Comparison of ENCODE assay signal across 9 mouse cellular contexts in genomic region chr19:24958531-24958930, GRCm38 (mm10). TPM values are rescaled to one million over a fixed set of nuclear protein-coding genes. Genes with fewer than 3 reads are reported as not detected.
DNase-seq lines count a peak whose midpoint lies in the region; ATAC-seq and TF ChIP-seq lines count a peak whose summit lies in the region.
"Had no signal": no experiment of that assay in that cellular context is flagged by ENCODE, and none has a peak within 500 bp of the region (broad histone marks: within the 10 kb centered on the region; RNA-seq: fewer than 3 reads in every experiment).

No protein-coding gene starts in this region.

- ATAC-seq in midbrain, postnatal 0 days (ENCODE audit: low FRiP score): no peak
- ATAC-seq in midbrain, embryonic 16.5 days: no peak

- H3K36me3 ChIP-seq in midbrain, postnatal 0 days (ENCODE audit: insufficient read depth, low read length): 0 out of 2 replicates have a peak, but pooled peaks cover 6% of the 10 kb centered on the region
- H3K36me3 ChIP-seq in midbrain, embryonic 16.5 days (ENCODE audit: control insufficient read depth, insufficient read depth, low read length): no peaks in the 10 kb centered on the region; the same call in 1 of the 2 replicates

- no peaks in the 10 kb centered on the region; the same call in 1 of the 2 replicates for H3K4me1 ChIP-seq in midbrain, postnatal 0 days (ENCODE audit: insufficient read depth, low read length)
- peaks cover 12% of the 10 kb centered on the region for H3K4me1 ChIP-seq in midbrain, embryonic 16.5 days (ENCODE audit: control insufficient read depth, insufficient read depth, low read length)

- H3K27ac ChIP-seq in midbrain, postnatal 0 days (ENCODE audit: low read depth, low read length): no peak overlapping the region
- H3K27ac ChIP-seq in midbrain, embryonic 16.5 days (ENCODE audit: low read length): no peak overlapping the region
- H3K27ac ChIP-seq: neural tube, embryonic 12.5 days had no signal

- no peak overlapping the region for H3K4me2 ChIP-seq in midbrain, postnatal 0 days (ENCODE audit: low read depth, low read length, poor library complexity, severe bottlenecking)
- no peak overlapping the region for H3K4me2 ChIP-seq in midbrain, embryonic 16.5 days (ENCODE audit: low read length)
- H3K4me2 ChIP-seq: neural tube, embryonic 12.5 days had no signal

- intact Hi-C loops in heart, postnatal 25 days (cut with DNase I): loop anchor here (2.0 to 10.0 kb wide), 2 partner anchors 146 to 382 kb away; no protein-coding TSS in a partner anchor

- WGBS in midbrain, postnatal 0 days: 37% methylated on average over 3 of the region's 3 CpGs
- 42% methylated on average over 3 of the region's 3 CpGs for WGBS in midbrain, embryonic 16.5 days

- H3K9me3 ChIP-seq in midbrain, postnatal 0 days (ENCODE audit: low read length): no peaks in the 10 kb centered on the region
- no peaks in the 10 kb centered on the region for H3K9me3 ChIP-seq in midbrain, embryonic 16.5 days (replicated peaks; ENCODE audit: control insufficient read depth, low read length, poor library complexity, severe bottlenecking)
- H3K9me3 ChIP-seq: neural tube, embryonic 12.5 days had no signal

- no peak overlapping the region for H3K4me3 ChIP-seq in midbrain, postnatal 0 days (ENCODE audit: low read depth, low read length)
- H3K4me3 ChIP-seq in midbrain, embryonic 16.5 days (ENCODE audit: low read depth, low read length): no peak overlapping the region
- H3K4me3 ChIP-seq: neural tube, embryonic 12.5 days had no signal

- H3K9ac ChIP-seq in midbrain, postnatal 0 days (replicated peaks; ENCODE audit: low read length, poor library complexity, severe bottlenecking): no peak overlapping the region
- H3K9ac ChIP-seq in midbrain, embryonic 16.5 days (ENCODE audit: low read depth, low read length): no peak overlapping the region
- H3K9ac ChIP-seq: neural tube, embryonic 12.5 days had no signal

- no peaks in the 10 kb centered on the region for H3K27me3 ChIP-seq in midbrain, postnatal 0 days (ENCODE audit: insufficient read depth, low read length)
- no peaks in the 10 kb centered on the region for H3K27me3 ChIP-seq in midbrain, embryonic 16.5 days (ENCODE audit: control insufficient read depth, insufficient read depth, low read depth, low read length)
- H3K27me3 ChIP-seq: neural tube, embryonic 12.5 days had no signal

- peak; percentile 80 for TF ChIP-seq CTCF in midbrain, postnatal 0 days (IDR thresholded peaks at IDR 0.05)

- DNase-seq in heart, adult 18-20 months: peak; percentile 26 to 67
- DNase-seq in heart, postnatal 25 days (ENCODE audit: low spot score): no peak
- peak; percentile 85 for DNase-seq in midbrain, postnatal 0 days (ENCODE audit: low spot score)
- DNase-seq in embryo, embryonic 11.5 days (ENCODE audit: low read depth, low spot score): peak; percentile 45
- DNase-seq in telencephalon, adult 2 months (ENCODE audit: low read depth, low spot score): peak; percentile 55
- DNase-seq in testis, postnatal 14 days (ENCODE audit: low spot score): no peak
- no peak for DNase-seq in gastrocnemius, adult 8-10 months (ENCODE audit: low spot score in 2 of 2)

RNA-seq across cellular contexts. Expression of gene Cbwd1, which starts 2.9 kb away (rescaled TPM):
- total RNA-seq in heart, adult 18-20 months (2021): 10 to 100 TPM; 11.9 to 13.2 TPM
- 10 to 100 TPM in 1 of 2 experiments, 1 to 10 TPM in 1; 7.8 to 10.2 TPM for total RNA-seq in heart, postnatal 25 days (2021)
- 9.5 and 11.7 TPM in 2 replicates for total RNA-seq in midbrain, postnatal 0 days (2014; rRNA removed)
- polyA plus RNA-seq in midbrain, postnatal 0 days (2015; fragmentation: Nextera tagmentation; extraction: Ambion mirVana): 6.6 and 6.8 TPM in 2 replicates
- 12.4 and 14.2 TPM in 2 replicates for polyA plus RNA-seq in midbrain, embryonic 16.5 days (2015; fragmentation: Nextera tagmentation; extraction: Ambion mirVana)
- 10 to 100 TPM; 15.6 to 17.3 (median 16.3) TPM for total RNA-seq in gastrocnemius, adult 8-10 months (2022)

RNA-seq across cellular contexts. Expression of gene Dock8, which starts 40.8 kb away (rescaled TPM):
- 10 to 100 TPM; 21.3 to 31.6 TPM for total RNA-seq in heart, adult 18-20 months (2021)
- 10 to 100 TPM; 15.8 to 21.7 TPM for total RNA-seq in heart, postnatal 25 days (2021)
- total RNA-seq in midbrain, postnatal 0 days (2014; rRNA removed): 0.44 and 0.71 TPM in 2 replicates
- polyA plus RNA-seq in midbrain, postnatal 0 days (2015; fragmentation: Nextera tagmentation; extraction: Ambion mirVana): 0.47 and 0.77 TPM in 2 replicates
- polyA plus RNA-seq in midbrain, embryonic 16.5 days (2015; fragmentation: Nextera tagmentation; extraction: Ambion mirVana): 0.15 and 0.34 TPM in 2 replicates
- total RNA-seq in gastrocnemius, adult 8-10 months (2022): 1 to 10 TPM; 1.1 to 1.9 (median 1.7) TPM

RNA-seq across cellular contexts. Expression of gene Foxd4, which starts 57.5 kb away (rescaled TPM):
- not detected for total RNA-seq in heart, adult 18-20 months (2021)
- not detected for total RNA-seq in heart, postnatal 25 days (2021)
- total RNA-seq in midbrain, postnatal 0 days (2014; rRNA removed): not detected in 2 replicates
- not detected in 2 replicates for polyA plus RNA-seq in midbrain, postnatal 0 days (2015; fragmentation: Nextera tagmentation; extraction: Ambion mirVana)
- polyA plus RNA-seq in midbrain, embryonic 16.5 days (2015; fragmentation: Nextera tagmentation; extraction: Ambion mirVana): 0.15 and 0.21 TPM in 2 replicates
- total RNA-seq in gastrocnemius, adult 8-10 months (2022): not detected
- polyA plus RNA-seq: neural tube, embryonic 12.5 days had no signal

Comparison
In these comparisons a context has a peak if more than half of its experiments do, and no peak if none do; other contexts are left out.
1. DNase-seq: peak in heart, adult 18-20 months (2 of 2), midbrain, postnatal 0 days (single experiment), embryo, embryonic 11.5 days (single experiment) and telencephalon, adult 2 months (single experiment); none in heart, postnatal 25 days (single experiment), testis, postnatal 14 days (single experiment) and gastrocnemius, adult 8-10 months (0 of 2).